Mouse (Mus musculus) embryonic fibroblast, embryonic 13.5 days (primary cell): ENCODE measurements around the gene Lrpap1.

Experiments used
- CTCF ChIP-seq: IDR thresholded peaks from 2 replicates; pipeline ENCODE4 v1.5.1; 2011; ENCODE audit warnings: mild to moderate bottlenecking, control low read depth, low read length, moderate library complexity, borderline replicate concordance; ENCODE audit not compliant: insufficient read depth
- POLR2A ChIP-seq: IDR thresholded peaks from 2 replicates; pipeline ENCODE4 v1.6.1; 2011; ENCODE audit warnings: low read depth, mild to moderate bottlenecking, control low read depth, low read length, moderate library complexity

DNA sequence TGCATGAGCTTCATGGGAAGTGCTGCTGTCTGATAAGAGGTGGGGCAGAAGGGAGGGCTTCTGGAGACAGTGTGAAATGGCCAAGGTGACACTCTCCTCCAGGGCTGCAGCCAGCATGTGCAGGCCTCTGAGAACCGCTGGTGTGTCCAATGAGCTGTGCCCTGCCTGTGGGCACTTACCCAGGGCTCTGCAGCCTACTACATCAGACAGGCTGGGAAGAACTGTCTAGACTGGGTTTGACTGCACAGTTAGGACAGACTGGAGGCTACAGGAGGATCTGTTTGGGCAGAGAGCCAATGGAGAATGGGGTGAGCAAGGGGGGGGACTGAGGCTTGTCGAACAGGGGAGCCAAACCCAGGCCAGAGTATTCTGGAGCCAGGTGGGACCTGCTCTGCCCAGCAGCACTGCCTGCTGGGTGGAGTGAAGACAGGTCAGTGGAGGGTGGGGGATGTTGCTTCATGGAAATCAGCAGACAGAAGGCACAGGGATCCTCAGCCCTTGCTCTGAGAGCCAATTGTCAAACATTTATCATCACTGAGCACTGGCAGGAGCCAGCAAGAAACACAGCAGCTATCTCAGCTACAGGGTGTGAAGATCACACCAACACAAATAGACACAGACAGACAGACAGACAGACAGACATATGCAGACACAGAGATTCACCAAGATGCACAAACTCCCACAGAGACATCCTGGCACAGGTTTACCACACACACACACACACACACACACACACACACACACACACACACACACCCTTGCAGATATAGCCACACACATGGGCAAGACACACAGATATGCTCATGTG, 41.8 kb upstream of the Lrpap1 start:
- TF ChIP-seq CTCF (no peak), POLR2A (no peak)
